Mouse (Mus musculus): ENCODE data around the gene Gm906. TPM values are rescaled to one million over a fixed set of nuclear protein-coding genes. Genes with fewer than 3 reads are reported as not detected.

Gm906 gene
- total RNA-seq (2023): not detected

DNA sequence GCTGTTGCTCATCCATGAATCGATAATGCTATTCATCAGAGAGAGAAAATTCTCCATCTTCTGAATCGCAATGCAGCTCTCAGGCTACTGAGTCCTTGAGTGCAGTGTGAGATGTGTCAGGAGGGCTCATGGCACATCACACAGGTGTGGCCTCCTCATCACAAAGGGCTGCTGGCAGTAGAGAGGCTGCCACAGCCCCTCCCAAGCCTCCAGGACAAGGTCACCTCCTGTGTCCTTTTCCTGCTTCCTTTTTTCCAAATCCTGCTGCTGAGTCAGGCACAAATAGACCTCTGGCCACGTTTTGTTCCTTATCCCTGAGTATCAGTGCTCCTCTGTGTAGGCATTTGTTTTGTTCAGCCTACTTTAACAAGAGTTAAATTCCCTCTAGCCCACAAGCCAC, at the start of gene Gm906:
Gene Gm906 (minus strand): TSS at position 101 of the 400 bp plus-strand sequence.

Other genes starting within 250 kb of the Gm906 start
- 10 to 100 TPM; 14.0 to 22.3 TPM for gene Fbxw17, start 167.6 kb upstream of the Gm906 start, total RNA-seq (2023)
- not detected for gene Gm47429, start 193.6 kb upstream of the Gm906 start, total RNA-seq (2023)
- not detected for gene Nutm2, start 217.0 kb upstream of the Gm906 start, total RNA-seq (2023)

All from T-cell, adult 66 days (primary cell).